Mouse (Mus musculus): Measurements from ENCODE around the gene Hpcal4.

Gene Hpcal4

DNA sequence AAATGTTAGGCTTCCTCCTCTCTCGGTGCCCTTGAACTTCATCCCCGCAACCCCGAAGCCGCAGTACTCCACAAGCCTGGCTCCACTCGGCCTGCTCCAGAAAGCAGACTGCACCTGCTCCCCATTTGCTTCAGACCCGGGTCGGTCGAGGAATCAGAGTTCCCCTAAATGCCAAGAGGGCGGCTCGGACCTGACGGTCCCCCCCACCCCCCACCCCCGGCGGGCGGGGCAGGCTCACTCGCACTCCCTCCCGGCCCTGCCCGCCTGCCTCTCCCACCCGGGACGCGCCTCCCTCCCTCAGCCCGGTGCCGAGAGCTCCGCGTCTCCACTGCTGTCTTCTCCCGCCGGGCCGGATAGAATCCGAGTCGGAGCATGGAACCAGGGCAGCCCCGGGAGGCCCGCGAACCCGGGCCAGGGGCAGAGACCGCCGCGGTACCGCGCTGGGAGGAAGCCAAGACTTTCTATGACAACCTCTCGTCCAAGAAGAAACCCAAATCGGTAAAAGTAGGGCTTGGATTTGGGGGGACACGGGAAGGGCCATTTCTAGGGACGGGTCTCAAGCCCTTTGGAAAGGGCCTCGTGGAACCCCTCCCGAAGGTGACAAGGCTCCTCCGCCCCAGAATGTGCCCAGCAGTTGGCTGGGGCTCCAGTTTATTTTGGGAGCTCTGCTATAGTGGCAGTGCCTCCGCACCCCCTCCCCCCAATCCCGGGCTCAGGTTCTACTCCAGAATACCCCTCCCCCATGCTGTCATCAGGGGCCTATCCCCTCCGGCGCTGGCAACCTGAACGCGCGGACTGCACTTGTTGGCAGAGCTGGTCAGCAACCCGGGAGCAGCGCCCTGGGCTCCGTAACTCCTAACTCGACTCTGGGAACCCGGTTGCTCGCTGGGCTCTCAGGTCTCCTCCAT is 18.4 kb downstream of the Hpcal4 start, which contains the start of gene Nt5c1a:
Gene Nt5c1a (plus strand): TSS at position 319 of the 908 bp plus-strand sequence.
- DNase-seq (ENCODE audit: low read depth, low spot score) = no peak

DNA sequence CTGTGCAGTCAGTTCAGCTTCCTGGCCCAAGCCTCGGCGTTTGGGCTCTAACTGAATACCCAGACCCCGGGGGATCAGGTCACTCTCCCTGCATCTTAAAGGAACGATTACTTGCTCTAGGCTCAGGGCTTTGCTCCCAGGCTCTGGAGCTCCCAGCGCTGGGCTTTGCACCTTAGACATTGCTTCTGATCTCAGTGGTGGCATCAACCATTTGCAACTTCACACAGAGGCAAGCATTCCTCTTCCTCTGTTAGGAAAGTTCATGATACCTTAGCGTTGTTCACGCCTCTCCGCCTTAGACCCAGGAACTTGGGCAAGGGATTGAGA is 19.0 kb downstream of the Hpcal4 start:
- no peak for DNase-seq (ENCODE audit: low read depth, low spot score)

DNA sequence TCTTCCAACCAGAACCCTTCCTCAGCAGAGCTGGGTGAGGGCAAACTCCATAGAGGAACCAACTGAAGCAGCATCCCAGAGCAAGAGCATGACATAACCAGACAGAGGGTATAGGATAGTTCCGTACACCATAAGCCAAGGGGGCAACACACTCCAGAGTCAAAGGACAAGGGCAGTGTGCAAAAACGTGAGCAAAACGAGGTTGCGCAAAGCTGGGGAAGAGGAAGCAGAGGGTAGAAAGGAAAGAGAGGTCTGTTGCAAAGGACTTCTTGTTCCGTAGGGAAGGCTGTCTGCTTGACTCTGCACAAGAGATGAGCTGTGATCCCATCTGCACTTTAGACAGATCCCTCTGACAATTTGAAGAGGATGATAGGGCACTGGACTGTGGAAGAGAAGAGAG is 24.3 kb downstream of the Hpcal4 start:
- DNase-seq (ENCODE audit: low read depth, low spot score) = no peak

DNA sequence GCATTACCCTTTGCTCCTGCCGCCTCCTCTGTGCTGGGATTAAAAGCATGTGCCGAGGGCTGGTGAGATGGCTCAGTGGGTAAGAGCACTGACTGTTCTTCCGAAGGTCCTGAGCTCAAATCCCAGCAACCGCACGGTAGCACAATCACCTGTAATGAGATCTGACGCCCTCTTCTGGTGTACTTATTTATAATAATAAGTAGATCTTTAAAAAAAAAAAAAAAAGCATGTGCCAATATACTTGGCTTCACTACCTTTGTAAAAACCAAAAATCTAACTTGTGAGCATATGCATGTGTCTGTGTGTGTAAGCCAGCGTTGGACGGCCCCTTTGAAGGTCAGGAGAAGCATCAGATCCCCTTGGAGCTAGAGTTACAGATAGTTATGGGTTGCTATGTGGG is 28.0 kb downstream of the Hpcal4 start:
- DNase-seq (ENCODE audit: low read depth, low spot score) = no peak

DNA sequence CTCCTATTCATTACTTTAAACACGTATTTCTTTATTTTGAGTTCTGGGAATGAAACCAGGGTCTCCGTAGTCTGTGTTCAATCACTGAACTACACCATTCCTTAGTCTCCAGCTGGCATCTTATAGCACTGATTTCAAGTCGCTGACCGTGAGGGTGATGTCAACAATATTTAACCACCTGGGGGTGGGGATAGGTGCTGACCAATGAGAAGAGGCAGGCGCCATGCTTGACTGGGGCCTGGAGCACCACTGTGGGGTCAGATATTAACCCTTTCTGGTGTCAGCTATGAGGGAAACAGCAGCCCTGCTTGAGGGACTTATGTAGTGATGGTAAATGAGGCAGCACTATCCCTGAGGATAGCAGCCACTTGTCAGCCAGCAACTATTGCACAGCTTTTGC is 28.4 kb downstream of the Hpcal4 start:
- no peak for DNase-seq (ENCODE audit: low read depth, low spot score)

DNA sequence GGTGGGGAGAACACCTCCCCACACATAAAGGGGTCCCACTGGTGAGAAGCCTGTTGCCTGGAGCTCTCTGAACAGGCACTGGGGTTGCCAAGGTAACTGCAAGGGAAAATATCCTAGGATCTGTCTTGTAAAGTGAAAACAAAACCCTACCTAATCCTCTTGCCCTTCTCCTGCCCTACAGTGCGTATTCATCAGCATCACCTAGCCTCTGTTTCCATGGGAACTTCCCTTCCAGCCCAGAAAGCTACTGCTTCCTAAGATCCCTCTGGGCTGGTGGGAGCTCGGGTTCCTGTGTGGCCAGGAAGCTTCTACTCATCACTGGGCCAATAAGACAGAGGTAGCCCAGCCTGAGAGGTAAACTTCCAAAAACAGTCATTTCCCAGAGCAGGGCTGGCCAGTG is 29.3 kb downstream of the Hpcal4 start:
- DNase-seq (ENCODE audit: low read depth, low spot score) = no peak

DNA sequence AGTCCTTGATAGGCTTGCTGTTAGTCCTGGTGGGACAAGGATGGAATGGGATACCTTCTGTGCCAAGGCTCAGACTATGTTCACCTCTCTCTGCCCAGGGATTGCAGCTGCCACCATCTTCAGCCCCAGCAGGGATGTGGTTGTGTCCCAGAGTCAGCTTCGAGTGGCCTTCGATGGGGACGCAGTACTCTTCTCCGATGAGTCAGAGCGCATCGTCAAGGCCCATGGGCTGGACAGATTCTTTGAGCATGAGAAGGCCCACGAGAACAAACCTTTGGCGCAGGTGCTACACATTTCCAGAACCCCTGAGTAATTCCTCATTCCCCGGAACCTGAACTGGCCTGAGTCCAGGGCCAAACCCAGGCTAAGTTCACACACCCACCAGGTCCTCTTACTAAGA is 30.9 kb downstream of the Hpcal4 start:
- no peak for DNase-seq (ENCODE audit: low read depth, low spot score)

DNA sequence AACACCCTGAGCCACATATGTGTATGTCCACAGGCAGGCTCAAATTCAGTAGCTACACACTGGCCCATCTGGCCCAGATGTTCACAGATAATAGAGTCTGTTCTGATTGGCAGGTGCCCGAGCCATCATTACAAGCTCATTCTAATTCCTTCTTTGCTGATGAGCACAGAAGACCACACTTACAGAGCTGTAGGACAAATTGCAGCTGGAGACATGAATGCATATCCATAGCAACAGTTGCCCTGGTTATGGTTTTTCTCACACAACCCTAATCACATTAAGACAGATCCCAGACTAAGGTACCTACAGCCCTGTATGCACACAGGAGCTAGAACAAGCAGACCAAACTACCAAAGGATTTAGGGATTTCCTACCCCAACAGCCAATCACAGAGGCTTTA is 32.3 kb downstream of the Hpcal4 start:
- DNase-seq (ENCODE audit: low read depth, low spot score) = no peak

DNA sequence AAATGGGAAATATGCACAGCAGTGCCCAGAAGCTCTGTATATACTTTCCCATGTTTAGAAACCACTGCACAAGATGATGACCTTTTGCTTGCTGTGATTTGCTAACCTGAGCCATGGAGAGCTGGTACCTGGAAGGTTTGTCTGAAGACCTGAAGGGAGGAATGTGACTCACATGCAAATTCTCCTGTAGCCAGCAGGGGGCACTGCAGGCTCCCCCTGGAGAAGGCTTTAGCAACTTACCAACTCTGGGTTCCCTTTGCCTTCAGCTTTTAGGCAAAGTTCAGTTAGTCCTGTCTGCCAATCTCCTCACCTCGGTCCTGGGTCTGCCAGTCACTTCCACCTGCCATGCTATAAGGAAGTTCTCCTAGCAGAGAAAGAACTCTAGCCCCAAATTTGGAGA is 33.8 kb downstream of the Hpcal4 start:
- no peak for DNase-seq (ENCODE audit: low read depth, low spot score)

DNA sequence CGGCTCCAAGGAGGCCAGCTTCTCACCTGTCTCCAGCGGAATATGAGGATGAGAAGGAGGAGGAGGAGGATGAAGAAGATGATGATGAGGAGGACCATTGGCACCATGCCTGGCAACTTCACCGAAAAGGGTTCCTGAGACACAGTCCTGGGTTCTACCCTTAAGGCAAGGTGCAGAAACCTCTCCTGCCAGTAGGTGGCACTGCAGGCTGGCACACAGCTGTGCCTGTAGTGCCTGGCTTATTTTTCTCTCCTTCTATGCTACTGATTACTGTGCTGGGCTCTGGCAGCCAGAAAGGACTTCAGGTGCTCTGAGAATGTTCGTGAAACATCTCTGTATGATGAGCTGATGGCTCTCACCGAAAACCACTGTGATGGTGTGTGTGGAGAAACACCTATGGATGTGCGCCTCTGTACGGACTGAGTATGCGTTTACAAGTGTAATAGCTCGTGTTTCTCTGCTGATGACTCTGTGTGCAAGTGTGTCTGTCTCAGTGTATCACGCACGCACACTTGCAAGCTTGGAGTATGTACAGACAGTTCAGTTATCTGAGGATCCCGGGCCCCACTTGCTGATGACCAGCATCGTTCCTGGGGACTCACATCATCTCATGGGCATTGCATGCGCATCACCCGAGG is 36.8 kb downstream of the Hpcal4 start:
- peak; percentile 61 for DNase-seq (ENCODE audit: low read depth, low spot score)

DNA sequence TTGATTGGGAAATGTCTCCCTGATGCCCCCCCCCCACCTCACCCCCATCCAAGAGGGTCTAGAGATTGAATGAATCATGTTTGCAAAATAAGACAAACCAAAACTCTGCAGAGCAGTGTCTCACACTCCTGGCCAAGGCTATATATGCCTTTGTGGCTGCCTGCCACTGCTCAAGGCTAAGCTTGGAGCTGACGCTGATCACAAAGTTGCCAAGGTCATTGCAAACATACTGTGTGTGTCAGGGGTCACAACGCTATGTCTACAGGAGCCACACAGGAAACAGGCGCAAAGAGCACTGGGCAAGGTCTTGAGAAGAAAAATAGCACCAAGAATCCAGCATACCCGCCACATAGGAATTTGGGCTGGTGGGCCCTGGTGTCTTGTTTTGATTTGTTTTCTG is 37.6 kb downstream of the Hpcal4 start:
- DNase-seq (ENCODE audit: low read depth, low spot score) = no peak

DNA sequence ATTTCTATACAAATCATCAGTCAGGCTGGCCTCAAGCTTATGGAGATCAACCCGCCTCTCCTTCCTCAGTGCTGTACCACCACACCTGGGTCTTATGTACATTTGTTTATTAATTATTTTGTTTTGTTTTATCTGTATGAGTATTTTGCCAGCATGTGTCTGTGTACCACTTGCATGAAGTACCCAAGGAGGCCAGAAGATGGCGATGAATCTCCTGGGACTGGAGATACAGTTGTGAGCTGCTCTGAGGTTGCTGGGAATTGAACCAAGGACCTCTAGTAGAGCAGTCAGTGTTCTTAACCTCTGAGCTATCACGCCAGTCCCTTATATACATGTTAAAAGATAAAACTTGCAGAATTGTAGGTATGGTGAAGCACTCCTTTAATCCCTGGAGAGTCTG is 40.3 kb downstream of the Hpcal4 start:
- no peak for DNase-seq (ENCODE audit: low read depth, low spot score)

DNA sequence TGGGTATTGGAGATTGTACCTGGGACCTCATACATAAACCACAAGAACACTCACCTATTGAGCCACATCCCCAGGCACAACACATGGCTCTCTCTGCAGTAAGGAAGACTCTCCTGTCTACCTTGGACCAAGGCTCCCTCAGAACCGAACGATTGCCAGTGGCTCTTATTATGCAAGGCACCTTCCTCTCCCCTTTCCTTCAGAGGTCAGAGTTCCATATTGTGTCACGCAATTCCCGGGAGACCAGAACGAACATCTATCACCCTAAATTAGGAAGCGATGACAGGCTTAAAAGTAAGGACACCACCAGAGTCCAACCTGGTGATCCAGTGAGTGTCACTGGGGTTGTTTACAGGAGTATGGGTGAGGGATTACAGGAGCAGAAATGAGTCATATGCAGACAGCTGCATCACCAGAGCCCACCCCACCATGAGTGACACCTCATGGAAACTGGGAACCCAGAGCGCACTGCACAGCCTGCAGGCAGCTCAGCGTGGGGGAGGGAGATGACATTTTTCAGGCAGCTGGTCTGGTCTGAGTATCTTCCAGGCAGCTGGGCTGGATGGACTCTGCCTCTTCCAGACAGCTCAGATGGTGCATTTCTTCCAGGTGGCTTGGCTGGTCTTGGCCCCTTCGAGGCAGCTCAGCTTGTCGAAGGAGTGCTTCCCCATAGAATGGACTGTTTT is 42.8 kb downstream of the Hpcal4 start:
- DNase-seq (ENCODE audit: low read depth, low spot score) = no peak

DNA sequence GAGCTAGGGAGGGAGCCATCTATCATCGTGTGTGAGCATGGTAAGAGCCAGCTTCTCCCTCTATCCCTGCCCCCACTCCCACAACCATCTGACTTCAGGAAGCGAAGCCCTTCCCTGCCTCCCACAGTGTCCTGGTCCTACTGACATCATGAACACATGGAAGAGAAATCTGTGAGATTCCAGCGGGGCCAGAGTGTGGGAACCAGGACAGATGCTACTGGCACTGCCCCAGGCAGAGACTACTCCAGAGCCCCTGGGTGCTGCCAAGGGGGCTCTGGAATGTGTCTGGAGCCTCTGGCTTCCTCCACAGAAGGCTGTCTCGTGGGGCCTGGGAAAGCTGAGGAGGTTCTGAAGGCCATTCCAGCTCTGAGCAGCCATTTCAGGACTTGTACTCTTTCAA is 44.7 kb downstream of the Hpcal4 start:
- DNase-seq (ENCODE audit: low read depth, low spot score) = no peak

DNA sequence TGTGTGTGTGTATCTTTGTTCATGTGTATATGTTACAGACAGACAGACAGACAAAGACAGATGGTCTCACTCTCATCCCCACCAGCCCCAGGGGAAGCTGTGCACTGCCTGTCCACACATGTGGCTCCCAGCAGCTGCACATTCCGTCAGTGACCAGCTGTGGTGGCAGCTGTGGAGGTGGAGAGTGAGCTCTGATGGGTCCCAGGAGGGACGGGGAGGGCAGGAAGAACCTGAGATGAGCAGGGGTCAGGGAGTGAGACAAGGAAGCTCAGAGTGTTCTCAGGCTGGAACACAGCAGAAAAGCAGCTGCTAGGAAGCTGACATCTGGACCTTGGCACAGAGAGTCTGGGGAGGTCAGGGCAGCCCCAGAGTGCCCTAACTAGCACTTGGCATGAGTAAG is 45.2 kb downstream of the Hpcal4 start:
- no peak for DNase-seq (ENCODE audit: low read depth, low spot score)

DNA sequence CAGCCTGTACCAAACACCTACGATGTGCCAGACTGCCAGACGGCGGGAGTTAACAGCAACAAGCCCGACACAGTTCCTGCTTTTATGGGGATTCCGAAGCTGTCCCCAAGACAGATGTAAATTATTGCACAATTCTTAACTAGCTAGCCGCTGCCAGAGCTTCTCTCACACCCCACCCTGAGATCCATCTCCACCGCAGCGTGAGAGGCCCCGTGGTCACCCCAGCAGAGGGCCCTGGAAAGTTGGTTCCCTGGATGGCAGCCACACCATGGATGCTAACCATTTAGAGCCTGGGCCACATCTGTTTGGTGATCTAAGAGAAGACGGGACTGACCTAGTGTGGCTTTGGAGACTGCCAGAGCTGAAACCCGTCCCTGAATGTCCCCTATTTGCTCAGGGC is 46.1 kb downstream of the Hpcal4 start:
- no peak for DNase-seq (ENCODE audit: low read depth, low spot score)

DNA sequence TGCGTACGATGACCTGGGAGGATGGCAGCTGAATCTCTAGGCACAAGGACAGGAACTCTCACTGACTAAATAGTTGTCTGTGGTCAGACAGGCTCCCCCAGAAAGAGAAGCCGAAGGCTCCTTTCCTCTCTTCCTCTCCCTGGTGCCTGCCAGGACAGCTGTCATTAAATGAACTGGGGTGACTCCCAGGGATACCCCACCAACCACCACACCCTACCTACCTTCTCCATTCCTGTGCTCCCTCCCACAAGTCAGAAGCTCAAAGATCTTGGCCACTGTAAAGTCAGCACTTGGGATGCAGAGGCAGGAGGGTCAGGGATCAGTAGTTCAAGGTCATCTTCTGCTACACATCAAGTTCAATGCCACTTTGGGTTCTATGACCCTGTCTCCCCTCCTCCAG is 49.8 kb downstream of the Hpcal4 start:
- no peak for DNase-seq (ENCODE audit: low read depth, low spot score)

DNA sequence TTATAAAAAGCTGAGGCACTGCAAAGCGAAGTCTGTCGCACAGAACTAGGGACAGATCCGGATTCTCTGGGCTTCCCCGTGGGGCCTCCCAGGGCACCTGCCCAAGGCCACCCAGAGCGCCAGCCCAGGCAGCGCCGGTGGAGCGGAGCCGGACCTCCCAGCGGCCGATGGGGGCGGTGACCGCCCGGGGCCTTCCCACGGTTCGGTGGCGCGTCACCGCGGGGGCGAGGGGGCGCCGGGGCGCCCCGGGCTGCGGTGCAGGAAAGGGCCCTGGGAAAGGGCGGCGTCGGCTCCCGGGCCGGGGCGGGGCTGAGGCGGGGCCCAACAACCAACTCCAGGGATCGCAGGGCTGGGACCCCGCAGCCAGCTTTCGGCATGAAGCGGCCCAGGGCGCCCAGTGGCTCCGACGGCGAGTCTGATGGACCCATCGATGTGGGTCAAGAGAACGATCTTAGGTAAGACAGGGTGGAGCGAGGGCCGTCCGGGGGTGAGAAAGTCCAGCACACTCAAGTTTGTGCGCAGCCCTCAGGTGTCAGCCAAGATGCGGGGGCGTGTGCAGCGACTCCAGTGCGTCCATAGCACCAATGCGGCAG is 50.6 kb downstream of the Hpcal4 start, which contains the start of gene Heyl:
Gene Heyl (plus strand): TSS at position 65 of the 593 bp plus-strand sequence.
- no peak for DNase-seq (ENCODE audit: low read depth, low spot score)

DNA sequence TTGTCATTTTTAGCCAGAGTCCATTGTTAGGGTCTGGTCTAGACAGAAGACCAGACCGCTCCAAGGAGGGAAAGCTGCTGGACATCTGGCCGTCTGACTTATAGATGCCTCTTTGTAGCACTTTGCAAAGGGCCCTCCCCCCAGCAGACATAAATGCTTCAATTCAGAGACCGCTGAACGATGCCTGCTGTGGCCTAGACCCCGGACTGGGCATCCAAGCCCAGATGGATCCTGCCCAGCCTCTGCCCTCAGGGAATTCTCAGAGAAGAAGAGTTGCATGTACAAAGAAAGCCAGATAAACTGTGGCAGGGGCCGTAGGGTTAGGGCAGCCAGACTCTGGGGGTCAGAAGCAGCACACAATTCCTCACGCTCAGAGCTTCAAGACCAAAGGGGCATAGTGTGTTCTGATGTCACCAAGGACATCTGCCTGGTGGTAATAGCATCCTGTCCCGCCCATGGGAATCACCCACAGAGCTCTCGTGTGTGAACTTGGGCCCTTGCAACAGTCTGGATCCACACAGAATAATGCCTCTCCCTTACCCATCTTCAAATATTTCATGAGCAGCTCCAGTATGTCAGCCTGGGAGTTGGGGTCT is 52.9 kb downstream of the Hpcal4 start:
- no peak for DNase-seq (ENCODE audit: low read depth, low spot score)

DNA sequence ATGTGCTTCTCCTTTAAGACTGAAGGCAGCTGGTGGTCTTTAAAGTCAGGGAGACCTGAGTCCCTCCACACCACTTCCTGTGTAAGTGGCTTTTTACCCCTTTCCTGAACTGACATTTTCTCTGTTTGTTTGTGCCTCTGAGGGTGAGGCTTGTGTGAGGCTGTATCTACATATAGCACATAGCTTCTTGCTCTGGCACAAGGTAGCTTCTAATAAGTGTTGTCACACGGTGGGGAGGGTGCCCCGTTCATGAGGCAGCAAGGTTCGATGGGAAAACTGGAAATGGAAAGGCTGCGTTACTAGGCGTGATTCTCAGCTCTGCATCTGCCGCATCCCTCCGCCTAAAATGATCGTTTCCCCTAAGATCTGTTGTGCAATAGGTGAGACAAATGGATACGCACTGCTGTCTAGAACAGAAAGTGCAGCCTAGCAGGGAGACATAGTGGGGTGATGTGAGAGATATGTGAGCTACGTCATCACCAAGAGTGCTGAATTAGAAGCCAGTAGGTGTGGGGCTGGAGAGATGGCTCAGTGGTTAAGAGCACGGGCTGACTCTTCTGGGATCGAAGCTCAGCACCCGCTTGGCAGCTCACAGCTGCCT is 53.5 kb downstream of the Hpcal4 start:
- DNase-seq (ENCODE audit: low read depth, low spot score) = no peak

Data from retina, postnatal 7 days (tissue).